ENCODE assay signal across 9 mouse cellular contexts in the genomic region with DNA sequence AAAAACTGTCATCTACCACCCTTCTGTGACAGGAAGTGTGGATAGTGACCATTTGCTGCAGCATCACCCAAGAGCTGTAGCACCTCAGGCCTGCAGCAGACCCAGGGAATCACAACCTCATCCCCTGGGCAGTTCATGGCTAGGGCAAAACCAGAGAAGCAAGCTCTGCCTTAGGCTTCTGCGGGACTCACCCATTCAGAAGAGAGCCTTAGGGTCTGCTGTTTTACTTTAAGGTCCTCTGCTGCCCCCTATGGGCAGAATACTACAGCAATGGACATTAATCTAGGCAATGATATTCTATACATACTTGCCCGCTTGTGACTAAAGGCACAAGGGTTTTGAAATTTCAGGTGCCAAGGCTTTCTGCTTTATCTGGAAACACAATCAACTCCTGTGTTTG. TPM values are rescaled to one million over a fixed set of nuclear protein-coding genes. Genes with fewer than 3 reads are reported as not detected.
DNase-seq lines count a peak whose midpoint lies in the region; ATAC-seq and TF ChIP-seq lines count a peak whose summit lies in the region.
"Had no signal": no experiment of that assay in that cellular context is flagged by ENCODE, and none has a peak within 500 bp of the region (broad histone marks: within the 10 kb centered on the region; RNA-seq: fewer than 3 reads in every experiment).

No protein-coding gene starts in this region.

- no peaks in the 10 kb centered on the region for H3K4me1 ChIP-seq in MEL (ENCODE audit: control insufficient read depth in 1 of 2, insufficient read depth in 2 of 2, low read length in 2 of 2)
- no peaks in the 10 kb centered on the region for H3K4me1 ChIP-seq in forebrain, embryonic 12.5 days
- no peaks in the 10 kb centered on the region for H3K4me1 ChIP-seq in hindbrain, embryonic 14.5 days (replicated peaks; ENCODE audit: control insufficient read depth, insufficient read depth, low read length)

- ATAC-seq in forebrain, embryonic 12.5 days (ENCODE audit: low FRiP score): peak; percentile 72; the same call in 1 of the 2 replicates
- ATAC-seq in hindbrain, embryonic 14.5 days (ENCODE audit: low FRiP score): peak; percentile 74; the same call in 1 of the 2 replicates

- H3K4me3 ChIP-seq in MEL (ENCODE audit: control insufficient read depth in 1 of 2, insufficient read depth in 1 of 2, low read depth in 2 of 2, low read length in 2 of 2): no peak overlapping the region
- no peak overlapping the region for H3K4me3 ChIP-seq in forebrain, embryonic 12.5 days (replicated peaks)
- no peak overlapping the region for H3K4me3 ChIP-seq in hindbrain, embryonic 14.5 days (replicated peaks; ENCODE audit: low read length)
- H3K4me3 ChIP-seq: limb, embryonic 15.5 days had no signal

- no peak overlapping the region for H3K27ac ChIP-seq in MEL (ENCODE audit: control insufficient read depth, low read depth, low read length)
- H3K27ac ChIP-seq in forebrain, embryonic 12.5 days: no peak overlapping the region
- H3K27ac ChIP-seq in hindbrain, embryonic 14.5 days: no peak overlapping the region
- H3K27ac ChIP-seq: limb, embryonic 15.5 days had no signal

- peak; percentile 38 for TF ChIP-seq RAD21 in MEL (IDR thresholded peaks at IDR 0.05; ENCODE audit: low read depth, low read length)

- DNase-seq in MEL (ENCODE audit: low read depth, low spot score): peak; percentile 22
- peak; percentile 4 for DNase-seq in c-Kit-negative CD71-positive TER-119-positive erythroid progenitor cells, embryonic 14.5 days (ENCODE audit: low read depth, low spot score)
- DNase-seq in hindbrain, embryonic 14.5 days (ENCODE audit: low spot score): peak; percentile 94
- peak; percentile 80 to 85 for DNase-seq in layer of hippocampus, postnatal 10 days (ENCODE audit: low spot score in 2 of 2)
- DNase-seq in lung, postnatal 25 days (ENCODE audit: low spot score): peak; percentile 61
- peak; percentile 90 to 94 for DNase-seq in right cerebral cortex, adult 2 months (ENCODE audit: low spot score in 2 of 2)
- peak; percentile 52 to 62 for DNase-seq in urinary bladder, postnatal 36 days (ENCODE audit: low spot score in 2 of 2)

- WGBS in forebrain, embryonic 12.5 days: 26% methylated on average over 2 of the region's 2 CpGs
- WGBS in hindbrain, embryonic 14.5 days: 17% methylated on average over 2 of the region's 2 CpGs

- no peaks in the 10 kb centered on the region for H3K36me3 ChIP-seq in MEL (ENCODE audit: control insufficient read depth in 1 of 2, insufficient read depth in 2 of 2, low read length in 2 of 2)
- no peaks in the 10 kb centered on the region for H3K36me3 ChIP-seq in forebrain, embryonic 12.5 days (replicated peaks)
- H3K36me3 ChIP-seq in hindbrain, embryonic 14.5 days (replicated peaks; ENCODE audit: control insufficient read depth, insufficient read depth): no peaks in the 10 kb centered on the region
- H3K36me3 ChIP-seq: limb, embryonic 15.5 days had no signal

- TF ChIP-seq POLR2A in MEL (IDR thresholded peaks at IDR 0.05; ENCODE audit: control insufficient read depth in 1 of 2, insufficient read depth in 1 of 2, low read depth in 1 of 2, low read length in 2 of 2, poor library complexity in 1 of 2): no peak

- no peaks in the 10 kb centered on the region for H3K27me3 ChIP-seq in MEL (ENCODE audit: control insufficient read depth in 1 of 2, insufficient read depth in 2 of 2, low read length in 2 of 2)
- H3K27me3 ChIP-seq in forebrain, embryonic 12.5 days: 0 out of 2 replicates have a peak, but pooled peaks cover 2% of the 10 kb centered on the region
- no peaks in the 10 kb centered on the region for H3K27me3 ChIP-seq in hindbrain, embryonic 14.5 days (ENCODE audit: control insufficient read depth, insufficient read depth, low read length)

- peak in 2 of 3 experiments; percentile 12 to 28; a peak in 2 of 6 replicates for TF ChIP-seq CTCF in MEL (IDR thresholded peaks at IDR 0.05 in 2 of 3, conservative IDR thresholded peaks at IDR 0.05 in 1 of 3; ENCODE audit: control insufficient read depth in 1 of 3, insufficient read depth in 1 of 3, low read depth in 2 of 3, low read length in 3 of 3, poor library complexity in 1 of 3, severe bottlenecking in 1 of 3)

- TF ChIP-seq EP300 in MEL (IDR thresholded peaks at IDR 0.05; ENCODE audit: low read depth in 1 of 2, low read length in 2 of 2): no peak

- H3K4me2 ChIP-seq in forebrain, embryonic 12.5 days: no peak overlapping the region
- no peak overlapping the region for H3K4me2 ChIP-seq in hindbrain, embryonic 14.5 days (replicated peaks)
- H3K4me2 ChIP-seq: limb, embryonic 15.5 days had no signal

- H3K9me3 ChIP-seq in MEL (replicated peaks; ENCODE audit: insufficient read depth, low read length): no peaks in the 10 kb centered on the region
- no peaks in the 10 kb centered on the region for H3K9me3 ChIP-seq in forebrain, embryonic 12.5 days
- H3K9me3 ChIP-seq in hindbrain, embryonic 14.5 days (ENCODE audit: control insufficient read depth, low read length): no peaks in the 10 kb centered on the region
- H3K9me3 ChIP-seq: limb, embryonic 15.5 days had no signal

- H3K9ac ChIP-seq in MEL (ENCODE audit: control insufficient read depth, low read depth, low read length, poor library complexity, severe bottlenecking): no peak overlapping the region
- H3K9ac ChIP-seq in forebrain, embryonic 12.5 days: no peak overlapping the region
- no peak overlapping the region for H3K9ac ChIP-seq in hindbrain, embryonic 14.5 days
- H3K9ac ChIP-seq: limb, embryonic 15.5 days had no signal

- no peaks in the 10 kb centered on the region for H3K79me2 ChIP-seq in MEL (ENCODE audit: control insufficient read depth, insufficient read depth, low read length, poor library complexity)

TF ChIP-seq in MEL, 35 proteins besides CTCF, POLR2A, EP300 and RAD21:
- TF ChIP-seq CHD1 (IDR thresholded peaks at IDR 0.05; ENCODE audit: low read depth, low read length) (no peak), SMC3 (IDR thresholded peaks at IDR 0.05; ENCODE audit: low read depth, low read length) (peak; percentile 19; the same call in 1 of the 2 replicates)
TF ChIP-seq in MEL: peak in this region for 1.

RNA-seq across cellular contexts. Expression of gene Sh3gl3, which starts 54.4 kb away (rescaled TPM):
- total RNA-seq in MEL (2012; rRNA removed): not detected in 2 replicates
- not detected for polyA plus RNA-seq in MEL (2012; ENCODE audit: insufficient read depth in 1 of 2, insufficient read length in 2 of 2, low read depth in 1 of 2, low replicate concordance in 2 of 2, missing spikeins in 1 of 2)
- polyA plus RNA-seq in forebrain, embryonic 12.5 days (2016; fragmentation: Nextera tagmentation; extraction: Ambion mirVana): 20.7 and 21.1 TPM in 2 replicates
- 72.2 and 77.9 TPM in 2 replicates for polyA plus RNA-seq in hindbrain, embryonic 14.5 days (2014; fragmentation: Nextera tagmentation; extraction: Ambion mirVana)
- 10 to 100 TPM; 55.0 to 57.0 TPM for total RNA-seq in layer of hippocampus, postnatal 10 days (2021)

Comparison
In these comparisons a context has a peak if more than half of its experiments do, and no peak if none do; other contexts are left out.
1. DNase-seq: peak in every context shown above with its lines; median percentile 94 in hindbrain, embryonic 14.5 days; 92 in right cerebral cortex, adult 2 months; 82 in layer of hippocampus, postnatal 10 days; 61 in lung, postnatal 25 days; 57 in urinary bladder, postnatal 36 days; 22 in MEL; 4 in c-Kit-negative CD71-positive TER-119-positive erythroid progenitor cells, embryonic 14.5 days.
2. RNA of gene Sh3gl3, which starts 54.4 kb away (polyA plus RNA-seq): 72.2 to 77.9 TPM in hindbrain, embryonic 14.5 days and 20.7 to 21.1 TPM in forebrain, embryonic 12.5 days; not detected in MEL; every median in the first group is over 10 times any median in the second.